Mouse (Mus musculus): ENCODE measurements around the gene Ifitm6.
"Not testable (repeated sequence)": the region's sequence is repeated elsewhere in the genome, so short reads cannot be mapped to it uniquely, and the experiment has no call there.

Gene Ifitm6

DNA sequence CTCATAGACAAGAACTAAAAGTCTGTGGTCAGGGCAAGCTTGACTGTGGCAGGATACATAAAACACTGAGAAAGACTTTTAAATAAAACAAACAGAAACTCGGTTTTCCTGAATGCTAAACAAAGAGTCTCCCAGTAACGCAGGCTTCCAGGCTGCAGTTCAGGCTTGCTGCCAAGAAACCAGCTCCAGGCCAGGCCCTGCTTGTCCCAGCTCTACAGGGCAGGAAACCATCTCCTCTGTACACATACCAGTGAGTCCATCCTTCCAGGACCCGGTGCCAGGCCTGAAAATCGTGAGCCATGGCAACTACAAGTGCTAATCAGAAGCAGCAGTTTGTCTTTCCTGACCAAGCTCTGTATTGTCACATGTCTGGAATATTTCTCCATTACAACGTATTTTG lies 23.9 kb upstream of the Ifitm6 start:
- DNase-seq (ENCODE audit: low read depth, low spot score) = no peak

DNA sequence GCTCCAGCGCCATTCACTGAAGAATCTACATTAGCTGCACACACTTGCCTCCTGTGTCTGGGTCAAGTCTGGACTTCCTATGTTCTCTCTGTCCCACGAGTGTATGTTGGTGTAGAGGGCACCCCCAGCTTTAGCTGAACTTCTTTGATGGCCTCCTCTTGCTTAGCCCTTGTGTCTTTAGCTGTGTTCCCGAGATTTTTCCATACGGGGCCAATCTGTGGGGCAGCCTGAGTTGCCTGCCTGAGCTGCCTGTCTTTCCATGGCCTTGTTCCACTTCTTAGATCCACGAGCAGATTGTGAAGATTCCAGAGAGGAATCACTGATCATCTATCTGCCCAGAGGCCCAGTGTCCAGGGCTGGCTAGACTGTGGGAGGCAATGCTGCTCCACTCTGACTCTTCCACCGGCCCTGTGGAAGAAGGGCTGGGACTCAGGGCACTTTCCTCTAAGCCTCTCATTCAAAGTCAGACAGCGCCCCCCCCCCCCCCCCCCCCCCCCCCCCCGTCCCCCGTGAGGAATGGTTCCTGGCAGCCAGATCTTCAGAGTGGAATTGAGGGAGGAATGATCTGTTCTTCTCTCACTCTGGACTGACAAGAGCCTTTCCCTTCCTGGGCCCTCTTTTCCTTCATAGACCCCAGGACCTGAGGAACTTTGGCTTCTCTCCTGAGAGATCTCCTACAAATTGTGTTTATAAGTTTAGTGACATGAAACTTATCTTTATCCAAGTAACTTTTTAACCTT lies 23.3 kb upstream of the Ifitm6 start:
- DNase-seq (ENCODE audit: low read depth, low spot score) = no peak

DNA sequence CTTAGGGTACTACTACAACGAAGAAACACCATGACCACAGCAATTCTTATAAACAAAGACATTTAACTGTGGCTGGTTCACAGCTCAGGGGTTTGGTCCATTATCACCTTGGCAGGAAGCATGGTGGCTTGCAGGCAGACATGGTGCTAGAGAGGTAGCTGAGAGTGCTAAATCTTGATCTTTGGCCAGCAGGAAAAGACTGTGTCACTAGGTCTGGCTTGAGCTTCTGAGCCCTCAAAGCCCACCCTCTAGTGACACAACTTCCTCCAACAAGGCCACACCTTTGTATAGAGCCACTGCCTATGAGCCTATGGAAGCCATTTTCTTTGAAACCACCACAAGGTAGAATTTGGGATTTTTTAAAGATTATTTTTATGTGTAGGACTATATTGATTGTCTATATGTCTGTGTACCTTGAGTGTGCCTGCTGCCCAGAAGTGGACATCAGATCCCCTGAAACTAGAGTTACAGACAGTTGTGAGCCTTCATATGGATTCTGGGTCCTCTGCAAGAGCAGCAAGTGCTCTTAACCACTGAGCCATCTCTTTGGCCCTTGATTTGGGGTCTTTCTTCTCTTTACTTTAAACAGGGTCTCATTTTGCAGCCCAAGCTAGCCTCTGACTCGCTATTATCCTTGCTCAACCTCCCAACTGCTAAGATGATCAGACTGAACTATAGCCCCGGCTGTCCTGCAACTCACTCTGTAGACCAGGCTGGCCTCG lies 21.8 kb upstream of the Ifitm6 start:
- DNase-seq (ENCODE audit: low read depth, low spot score) = no peak

DNA sequence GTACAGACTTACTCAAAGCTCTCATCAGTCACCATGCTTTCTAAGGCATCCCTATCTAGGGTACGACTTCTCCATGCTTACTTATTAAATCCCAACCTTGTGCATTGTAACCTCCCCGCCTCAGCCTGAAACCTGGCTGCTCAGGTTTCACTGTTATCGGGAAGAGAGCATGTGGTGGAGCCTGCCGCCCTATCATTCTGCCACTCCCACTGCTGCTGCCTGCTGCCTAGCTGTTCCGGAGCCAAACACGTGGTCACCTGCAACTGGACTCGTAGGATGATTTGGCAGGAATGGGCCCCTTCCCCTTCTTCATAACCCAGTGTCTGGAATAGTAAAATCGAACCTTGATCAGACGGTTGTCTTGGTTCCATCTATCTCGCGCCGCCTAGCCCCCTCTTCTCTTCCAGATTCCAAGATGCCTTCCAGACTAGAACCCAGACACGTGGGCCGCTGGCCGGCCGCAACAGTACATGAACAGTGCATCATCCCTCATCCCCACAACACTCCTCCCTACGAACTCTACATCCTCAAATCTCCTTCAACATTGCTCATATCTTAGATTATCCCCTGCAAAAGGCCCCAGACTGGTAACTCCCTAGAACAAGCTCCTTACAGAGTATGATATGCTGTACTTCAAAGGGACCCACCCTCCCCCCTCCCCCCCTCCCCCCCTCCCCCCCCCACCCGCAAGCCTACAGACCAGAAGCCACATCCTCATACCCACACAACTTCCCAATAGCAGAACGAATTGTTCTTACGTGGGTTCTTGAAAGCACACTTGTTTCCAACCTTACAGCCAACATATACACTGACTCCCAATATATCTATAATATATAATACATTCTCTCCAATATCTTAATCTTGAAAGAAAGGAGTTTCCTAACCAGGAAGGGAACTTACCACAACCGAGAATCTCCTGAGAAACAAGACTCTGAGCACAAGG lies 20.6 kb upstream of the Ifitm6 start:
- DNase-seq (ENCODE audit: low read depth, low spot score) = no peak

DNA sequence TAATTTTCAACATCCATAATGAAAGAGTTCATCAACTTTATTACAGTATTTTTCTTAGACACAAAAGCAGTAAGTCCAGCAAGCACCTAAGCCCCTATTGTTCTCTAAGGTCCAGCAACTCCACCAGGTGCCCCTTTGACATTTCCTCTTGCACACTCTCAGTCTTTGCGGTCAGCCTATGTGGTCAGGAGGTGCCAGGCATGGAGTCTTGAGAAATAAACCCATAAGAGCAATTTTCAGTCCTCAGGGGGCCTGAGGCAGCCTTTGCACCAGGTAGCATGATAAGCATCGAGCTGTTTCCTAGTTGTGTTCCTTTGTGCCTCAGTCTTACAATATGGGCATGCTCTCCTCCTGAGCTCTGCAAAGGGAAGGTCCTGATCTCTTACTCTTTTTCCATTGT lies 18.9 kb upstream of the Ifitm6 start:
- not testable (repeated sequence) for DNase-seq (ENCODE audit: low read depth, low spot score)

DNA sequence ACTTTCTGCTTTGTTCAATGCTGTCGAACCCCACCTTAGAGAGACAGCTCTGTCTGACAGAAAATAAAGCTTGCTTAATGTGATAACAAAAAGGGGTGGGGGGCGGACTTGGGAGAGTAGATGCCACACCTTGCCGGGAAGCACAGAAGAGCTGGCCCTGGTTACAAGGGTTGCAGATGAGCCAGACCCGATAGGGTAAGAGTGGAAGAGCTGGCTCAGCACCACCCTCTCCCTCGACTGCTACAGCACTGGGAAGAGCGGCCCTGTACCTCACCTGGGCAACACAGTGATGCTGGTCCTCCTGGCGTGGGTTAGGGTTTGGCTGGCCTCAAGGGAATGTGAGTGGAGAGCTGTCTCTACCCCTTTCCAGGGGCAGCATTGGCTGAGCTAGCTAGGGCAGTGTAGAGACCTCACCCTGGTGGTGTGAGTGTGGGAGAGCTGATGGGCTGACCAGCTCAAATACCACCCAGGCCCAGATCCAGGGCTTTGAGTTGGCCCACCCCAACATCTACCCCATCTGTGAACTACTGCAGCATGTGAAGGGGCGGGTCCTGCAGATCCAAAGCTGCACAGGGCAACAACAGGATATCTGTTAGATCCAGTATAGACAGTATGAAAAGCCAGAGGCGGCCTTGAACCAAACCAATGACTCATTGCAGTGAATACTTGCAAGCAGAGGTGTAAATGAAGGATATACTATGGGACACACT lies 14.9 kb upstream of the Ifitm6 start:
- DNase-seq (ENCODE audit: low read depth, low spot score) = no peak

DNA sequence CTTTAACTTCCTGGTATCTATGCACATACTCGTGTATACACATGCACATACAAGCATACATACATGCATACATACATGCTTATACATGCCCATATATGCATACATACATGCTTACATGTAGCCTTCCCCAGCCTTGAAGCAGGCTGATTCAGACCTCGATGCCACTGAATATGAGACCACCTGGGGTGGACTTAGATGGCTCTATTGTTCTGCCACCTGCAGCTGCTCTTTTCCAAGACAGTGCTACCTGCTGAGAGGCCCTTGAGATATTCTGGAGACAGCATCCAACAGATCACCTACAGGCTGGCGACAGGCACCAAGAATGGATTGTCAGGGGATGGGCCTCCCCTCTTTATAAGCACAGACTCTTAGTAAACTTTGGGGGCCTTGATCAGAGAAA lies 12.7 kb upstream of the Ifitm6 start:
- DNase-seq (ENCODE audit: low read depth, low spot score) = no peak

DNA sequence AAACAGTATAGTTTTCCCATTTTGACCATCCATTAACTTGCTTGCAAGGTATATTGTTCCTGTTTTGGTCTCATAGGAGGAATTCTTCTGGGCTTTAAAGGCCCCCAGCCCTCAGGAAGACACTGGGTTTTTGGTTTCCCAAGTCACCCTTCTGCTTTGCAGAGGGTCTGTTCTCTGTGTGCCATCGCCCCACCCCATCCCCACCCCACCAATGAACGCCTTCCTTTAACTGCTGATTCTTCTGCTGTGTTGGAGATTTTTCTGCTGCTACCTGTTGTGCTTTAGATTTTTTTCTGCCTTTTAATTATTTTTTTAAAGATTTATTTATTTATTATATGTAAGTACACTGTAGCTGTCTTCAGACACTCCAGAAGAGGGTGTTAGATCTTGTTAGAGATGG lies 11.1 kb upstream of the Ifitm6 start, which contains the start of gene Gm17387:
Gm17387 (plus strand) TSS at position 301 of the 400 bp plus-strand sequence.
- no peak for DNase-seq (ENCODE audit: low read depth, low spot score)

DNA sequence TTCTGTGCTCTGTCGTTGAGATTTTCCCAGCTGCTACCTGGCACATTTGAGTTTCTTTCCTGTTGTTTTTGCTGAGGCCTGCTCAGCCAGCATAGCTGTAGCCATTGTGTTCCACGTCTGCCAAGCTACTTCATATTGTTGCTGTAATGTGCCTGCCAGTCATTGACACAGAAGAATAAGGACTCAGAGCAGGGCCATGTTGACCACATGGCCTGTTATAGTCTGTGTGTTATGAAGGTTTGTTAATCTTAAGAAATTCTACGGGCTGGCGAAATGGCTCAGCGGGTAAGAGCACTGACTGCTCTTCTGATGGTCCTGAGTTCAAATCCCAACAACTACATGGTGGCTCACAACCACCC lies 9.0 kb upstream of the Ifitm6 start:
- DNase-seq (ENCODE audit: low read depth, low spot score) = no peak

DNA sequence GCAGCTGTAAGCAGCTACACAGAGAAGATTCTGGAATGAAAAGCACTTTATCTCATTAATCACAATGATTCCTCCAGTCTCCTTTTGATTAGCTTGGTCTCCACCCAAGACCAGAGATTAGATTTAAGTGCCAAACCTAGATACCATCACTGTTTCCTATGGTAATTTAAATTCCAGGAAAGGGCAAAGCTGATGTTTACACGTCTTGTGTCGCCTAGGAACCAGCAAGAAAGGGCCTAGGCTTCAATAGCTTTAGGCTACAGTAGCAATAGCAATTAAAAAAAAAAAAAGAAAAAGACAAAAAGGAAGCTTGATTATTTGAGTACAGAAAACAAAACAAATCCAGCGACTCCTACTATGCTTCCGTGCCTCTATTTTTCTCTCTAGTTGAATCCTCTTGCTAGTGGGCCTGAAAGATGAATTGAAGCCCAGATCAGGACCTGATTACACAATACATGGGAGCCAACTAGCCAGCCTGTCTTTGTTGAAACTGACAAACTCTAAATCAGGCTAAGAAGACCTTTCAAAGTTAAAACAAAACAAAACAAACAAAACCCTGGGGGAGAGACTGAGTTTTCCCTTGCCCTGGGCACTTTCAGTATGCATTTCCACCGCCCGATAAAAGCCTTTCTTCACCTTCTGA lies 8.5 kb upstream of the Ifitm6 start:
- no peak for DNase-seq (ENCODE audit: low read depth, low spot score)

DNA sequence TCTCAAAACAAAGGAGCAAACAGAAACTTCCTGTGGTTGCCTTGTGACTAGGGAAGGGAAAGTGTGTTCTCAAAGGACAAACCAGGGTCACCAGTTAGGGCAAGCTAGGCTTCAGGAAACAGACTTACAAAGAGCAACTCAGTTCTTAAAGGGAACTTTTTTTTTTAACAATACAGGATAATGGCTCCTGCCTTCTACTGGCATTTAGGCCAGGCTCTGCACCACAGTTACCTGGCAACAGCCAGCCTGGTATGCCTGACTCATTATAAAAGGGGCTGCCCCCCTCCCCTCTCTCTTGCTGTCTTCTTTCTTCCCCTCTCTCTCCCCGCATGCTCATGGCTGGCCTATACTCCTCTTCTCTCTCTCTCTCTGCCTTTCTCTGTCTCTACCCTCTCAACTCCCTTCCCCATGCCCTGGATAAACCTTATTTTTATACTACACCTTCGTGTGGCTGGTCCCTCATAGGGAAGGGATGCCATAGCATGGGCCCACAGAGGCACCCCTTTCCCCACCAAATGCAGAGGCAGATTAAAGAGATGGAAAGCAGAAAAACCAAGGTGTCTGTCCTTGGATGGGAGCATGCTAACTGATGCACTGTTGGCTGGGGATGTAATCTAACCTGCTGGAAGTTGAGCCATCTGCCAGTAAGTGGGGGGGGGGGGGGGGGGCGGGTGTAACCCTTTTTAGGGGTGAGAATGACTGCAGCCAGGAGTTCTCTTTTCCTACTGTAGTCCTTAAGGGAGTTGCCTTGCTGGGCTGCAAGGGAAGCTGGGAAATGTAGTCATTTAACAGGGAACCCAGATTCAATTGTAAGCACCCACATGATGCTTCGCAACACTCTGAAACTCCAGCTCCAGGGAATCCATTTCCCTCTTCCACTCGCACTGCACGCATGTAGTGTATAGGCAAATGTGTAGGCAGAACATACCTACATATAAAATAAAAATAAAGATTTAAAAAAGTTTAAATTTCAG lies 7.4 kb upstream of the Ifitm6 start:
- DNase-seq (ENCODE audit: low read depth, low spot score) = no peak

DNA sequence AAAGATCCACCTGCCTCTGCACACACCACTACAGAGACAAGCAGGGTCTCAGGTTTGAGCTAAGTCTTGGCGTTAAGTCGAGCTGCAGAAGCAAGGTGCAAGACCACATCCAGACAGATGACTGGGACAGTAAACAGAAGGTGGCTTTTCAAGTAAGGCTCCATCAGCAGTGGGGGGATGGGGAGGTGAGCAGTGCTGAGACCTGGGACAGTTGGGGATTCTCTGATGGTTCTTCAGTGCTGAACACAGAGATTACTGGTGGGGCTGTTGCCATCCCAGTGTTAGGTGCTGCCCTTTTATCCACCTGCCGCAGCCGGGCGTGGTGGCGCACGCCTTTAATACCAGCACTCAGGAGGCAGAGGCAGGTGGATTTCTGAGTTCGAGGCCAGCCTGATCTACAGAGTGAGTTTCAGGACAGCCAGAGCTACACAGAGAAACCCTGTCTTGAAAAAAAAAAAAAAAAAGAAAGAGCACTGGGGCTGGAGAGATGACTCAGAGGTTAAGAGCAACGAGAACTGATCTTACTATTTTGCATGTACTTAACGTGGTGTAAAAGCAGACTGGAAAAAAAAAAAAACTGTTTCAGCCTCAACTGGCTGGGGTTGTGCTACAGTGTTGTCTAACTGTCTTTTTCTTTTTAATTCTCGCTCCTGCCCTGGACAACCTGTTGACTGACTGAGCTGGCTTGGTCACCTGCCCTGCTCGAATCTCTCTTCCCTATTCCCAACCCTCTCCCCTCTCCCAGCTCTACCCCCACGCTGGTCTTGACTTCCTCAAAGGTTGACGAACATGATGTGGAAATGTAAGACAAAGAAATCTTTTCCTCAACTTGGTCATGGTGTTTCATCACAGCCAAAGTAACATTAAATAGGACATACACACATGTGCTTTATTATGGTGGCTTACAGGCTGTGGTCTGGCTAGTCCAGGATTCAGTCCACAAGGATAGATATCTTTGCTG lies 4.0 kb upstream of the Ifitm6 start:
- no peak for DNase-seq (ENCODE audit: low read depth, low spot score)

DNA sequence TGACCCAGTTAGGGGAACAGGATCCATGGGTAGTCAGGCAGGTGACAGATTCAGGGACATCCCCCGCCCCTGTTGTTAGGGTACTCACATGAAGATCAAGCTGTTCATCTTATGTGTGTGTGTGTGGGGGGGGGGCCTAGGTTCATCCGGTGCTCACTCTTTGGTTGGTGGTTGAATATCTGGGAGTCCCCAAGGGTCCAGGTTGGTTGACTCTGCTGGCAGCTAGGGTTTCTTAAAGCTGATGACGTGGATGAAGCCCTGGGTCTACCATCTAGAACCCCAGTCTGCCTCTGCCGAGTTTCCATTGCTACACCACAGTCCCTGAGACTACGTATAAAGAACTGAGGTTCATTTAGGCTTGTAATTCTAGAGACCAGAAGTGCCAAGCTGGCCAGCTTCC lies 1.3 kb upstream of the Ifitm6 start:
- no peak for DNase-seq (ENCODE audit: low read depth, low spot score)

DNA sequence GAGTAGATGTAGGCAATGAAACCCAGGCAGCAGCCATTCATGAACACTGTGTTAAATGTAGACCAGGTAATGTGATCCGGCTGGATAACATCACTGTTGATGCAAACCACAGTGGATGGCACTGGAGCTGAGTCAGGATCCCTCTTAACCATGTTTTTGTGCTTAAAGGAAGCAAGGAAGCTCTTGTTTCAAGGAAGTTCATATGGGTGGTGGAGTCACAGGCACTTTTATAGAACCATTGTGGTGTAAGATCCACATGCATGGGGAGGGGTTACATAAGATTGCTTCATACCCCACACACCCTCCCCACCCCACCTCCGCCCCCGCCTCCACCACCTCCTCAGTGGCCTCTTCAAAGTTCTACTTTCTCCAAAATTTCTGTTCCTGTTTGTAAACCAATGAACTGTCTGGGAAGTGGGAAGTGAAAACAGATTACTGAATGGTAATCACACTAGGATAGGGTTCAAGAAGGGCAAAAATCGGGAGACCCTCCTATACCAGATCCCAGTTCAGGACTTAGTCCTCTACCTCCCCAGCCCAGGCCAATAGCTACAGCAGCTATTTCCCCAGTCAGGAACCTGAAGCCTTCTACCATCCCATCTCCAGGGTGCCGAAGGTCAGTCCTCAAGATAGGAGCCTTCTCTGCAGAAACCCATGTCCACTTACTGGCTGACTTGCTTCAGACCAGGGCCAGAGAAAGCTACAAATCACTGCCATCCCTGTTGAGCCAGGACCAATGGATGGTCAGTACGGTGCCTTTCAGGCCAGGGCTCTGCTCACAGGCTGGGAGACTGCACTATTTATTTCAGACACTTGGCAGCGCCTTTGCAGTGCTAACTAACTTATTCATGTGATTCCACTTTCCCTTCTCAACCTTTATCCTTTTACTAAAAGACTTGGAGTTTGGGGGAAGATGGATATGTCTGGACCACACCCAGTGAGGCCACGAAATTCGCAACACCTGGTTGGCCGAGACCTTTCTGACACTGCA lies 722 bp downstream of the Ifitm6 start:
- DNase-seq (ENCODE audit: low read depth, low spot score) = no peak

DNA sequence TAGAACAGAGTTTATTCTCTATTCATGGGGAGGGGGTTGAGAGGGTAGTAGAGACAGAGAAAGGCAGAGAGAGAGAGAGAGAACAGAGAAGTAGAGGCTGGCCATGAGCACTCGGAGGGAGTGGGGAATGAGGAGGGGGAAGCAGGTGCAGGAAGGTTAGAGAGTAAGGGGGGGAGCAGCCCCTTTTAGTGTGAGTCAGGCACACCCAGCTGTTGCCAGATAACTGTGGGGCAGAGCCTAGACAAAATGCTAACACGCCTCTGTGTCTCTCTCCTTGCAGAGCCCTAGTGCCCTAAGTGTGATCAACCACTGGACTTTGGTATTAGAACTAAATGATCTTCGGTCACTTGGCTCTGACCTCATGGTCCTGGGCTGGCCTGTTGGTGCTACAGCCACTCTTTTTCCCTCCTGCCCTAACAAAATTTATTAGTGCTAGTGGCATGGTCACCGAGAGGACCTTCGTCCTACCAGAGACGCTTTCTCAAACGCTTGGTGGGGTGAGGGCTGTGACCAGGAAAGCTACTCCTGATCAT lies 6.4 kb downstream of the Ifitm6 start:
- DNase-seq (ENCODE audit: low read depth, low spot score) = no peak

DNA sequence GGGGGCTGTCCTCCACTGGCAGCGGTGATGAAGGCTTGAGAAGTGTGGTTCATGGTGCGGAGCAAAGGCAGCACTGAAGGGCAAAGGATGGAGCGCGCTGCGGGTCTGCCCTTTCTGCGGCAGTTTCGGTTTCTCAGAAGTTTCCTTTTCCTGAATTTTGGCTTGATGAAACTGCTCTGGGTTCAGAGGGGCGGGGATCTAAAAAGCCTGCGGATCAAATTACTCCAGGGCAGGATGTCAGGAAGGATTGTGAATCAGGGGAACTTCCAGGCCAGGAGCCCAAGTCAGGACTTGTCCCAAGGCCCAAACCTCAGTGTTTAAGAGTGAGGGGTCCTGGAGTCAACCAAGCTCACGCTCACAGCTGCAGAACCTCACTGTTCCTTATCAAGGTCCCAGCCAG lies 7.1 kb downstream of the Ifitm6 start, which contains the start of gene Ifitm3:
Ifitm3 (minus strand) TSS at position 178 of the 400 bp plus-strand sequence.
- no peak for DNase-seq (ENCODE audit: low read depth, low spot score)

DNA sequence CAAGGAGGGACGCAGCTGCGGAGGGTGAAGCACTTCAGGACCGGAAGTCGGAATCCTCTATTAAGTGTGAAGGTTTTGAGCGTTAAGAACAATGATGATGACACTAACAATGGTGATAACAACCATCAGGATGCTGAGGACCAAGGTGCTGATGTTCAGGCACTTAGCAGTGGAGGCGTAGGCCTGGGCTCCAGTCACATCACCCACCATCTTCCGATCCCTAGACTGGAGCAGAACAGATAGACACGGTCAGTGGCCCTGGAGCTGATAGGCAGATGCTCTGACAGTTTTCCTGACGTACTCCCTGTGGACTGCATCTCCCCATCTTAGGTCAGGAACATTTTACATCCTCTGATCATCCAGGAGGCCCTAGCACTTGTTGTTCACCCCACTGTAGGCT lies 8.1 kb downstream of the Ifitm6 start:
- DNase-seq (ENCODE audit: low read depth, low spot score) = no peak
